Mouse (Mus musculus) neural tube, embryonic 12.5 days (tissue): ENCODE data around the gene Ric1. TPM values are rescaled to one million over a fixed set of nuclear protein-coding genes. Genes with fewer than 3 reads are reported as not detected.

Source experiments
- ATAC-seq: fragments of 200-750 bp; cut with Nextera tagmentation; 2 replicates; pipeline ENCODE4 v1.8.0; 2017; ENCODE audit warnings: low read depth, mild to moderate bottlenecking, moderate TSS enrichment, moderate library complexity; ENCODE audit not compliant: low FRiP score
- H3K27ac ChIP-seq: fragments of 300-500 bp; sonication (generic); 2 replicates; pipeline ENCODE4 v1.5.1; 2016
- H3K27me3 ChIP-seq: fragments of 300-500 bp; sonication (generic); replicated peaks from 2 replicates; pipeline ENCODE4 v1.6.1; 2016; ENCODE audit warnings: mild to moderate bottlenecking
- H3K36me3 ChIP-seq: fragments of 300-500 bp; sonication (generic); 2 replicates; pipeline ENCODE4 v1.6.1; 2016; ENCODE audit warnings: mild to moderate bottlenecking
- H3K4me1 ChIP-seq: fragments of 300-500 bp; sonication (generic); 2 replicates; pipeline ENCODE4 v1.6.1; 2016
- H3K4me2 ChIP-seq: fragments of 300-500 bp; sonication (generic); replicated peaks from 2 replicates; pipeline ENCODE4 v1.6.1; 2016; ENCODE audit warnings: mild to moderate bottlenecking
- H3K4me3 ChIP-seq: fragments of 300-500 bp; sonication (generic); 2 replicates; pipeline ENCODE4 v1.5.1; 2016
- H3K9ac ChIP-seq: fragments of 300-500 bp; sonication (generic); 2 replicates; pipeline ENCODE4 v1.6.1; 2016; ENCODE audit warnings: mild to moderate bottlenecking
- H3K9me3 ChIP-seq: fragments of 300-500 bp; sonication (generic); 2 replicates; pipeline ENCODE4 v1.6.1; 2016; ENCODE audit warnings: mild to moderate bottlenecking
- WGBS: fragments of 180-500 bp; shearing (Covaris S2); methylation state at CpG from one replicate; pipeline ENCODE4 v1.1.7; 2016; 5-methylcytosine and 5-hydroxymethylcytosine counted together
- polyA plus RNA-seq: library from polyadenylated mRNA; unstranded; fragments of >200 nt; fragmentation: Nextera tagmentation; extraction: Ambion mirVana; gene quantifications from 2 replicates; pipeline ENCODE4 v1.2.1, GENCODE M21; 2016

The Ric1 gene
- polyA plus RNA-seq, 1 experiment from 2014 or later = 15.1 TPM

DNA sequence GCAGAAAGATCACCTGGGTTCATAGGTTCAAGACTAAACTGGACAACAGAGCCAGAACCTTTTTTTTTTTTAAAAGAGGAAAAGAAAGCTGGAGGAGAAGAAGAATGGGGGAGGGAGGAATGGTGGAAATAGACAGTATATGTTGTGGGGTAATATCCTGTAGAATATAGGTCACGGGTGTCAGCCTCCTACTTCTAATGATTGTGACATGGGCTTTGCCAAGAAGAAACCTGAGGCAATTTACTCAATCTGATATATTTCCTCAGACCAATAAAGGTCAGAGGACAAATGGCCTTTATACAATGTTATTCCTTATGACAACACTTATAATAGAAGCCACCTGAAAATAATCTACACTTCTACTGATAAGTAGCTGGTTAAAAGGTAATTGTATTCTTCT is 21.7 kb upstream of the Ric1 start:
- Histone ChIP-seq H3K4me1 (no peaks in the 10 kb centered on the region), H3K4me3 (no peak overlapping the region), H3K9ac (no peak overlapping the region), H3K4me2 (no peak overlapping the region), H3K9me3 (no peaks in the 10 kb centered on the region), H3K27ac (no peak overlapping the region), H3K36me3 (no peaks in the 10 kb centered on the region), H3K27me3 (no peaks in the 10 kb centered on the region)
- no peak for ATAC-seq
- WGBS = 83% methylated on average over 1 of the region's 1 CpGs

DNA sequence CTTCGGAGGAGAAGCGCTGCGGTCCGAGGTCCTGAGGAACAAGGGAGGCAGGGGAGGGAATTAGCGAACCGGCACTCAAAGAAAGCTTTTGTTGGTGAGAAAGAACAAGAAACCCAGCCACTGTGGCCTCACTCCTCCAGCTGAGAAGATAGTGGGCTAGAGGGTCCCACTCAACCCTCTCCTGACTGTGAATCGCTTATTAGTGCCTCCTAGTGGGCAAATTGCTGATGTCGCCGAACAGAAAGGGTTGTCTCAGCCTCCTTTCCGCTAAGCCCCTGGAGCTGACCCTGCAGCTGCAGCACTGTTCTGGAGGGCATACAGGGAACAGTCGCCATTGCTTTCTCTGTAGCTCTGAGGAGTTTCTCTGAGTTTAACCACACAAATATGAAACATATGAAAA is 21.0 kb upstream of the Ric1 start:
- H3K4me3 ChIP-seq = no peak overlapping the region
- H3K4me1 ChIP-seq = no peaks in the 10 kb centered on the region
- no peaks in the 10 kb centered on the region for H3K27me3 ChIP-seq
- 47% methylated on average over 11 of the region's 11 CpGs for WGBS
- no peaks in the 10 kb centered on the region for H3K36me3 ChIP-seq
- no peaks in the 10 kb centered on the region for H3K9me3 ChIP-seq
- no peak overlapping the region for H3K27ac ChIP-seq
- no peak for ATAC-seq
- H3K4me2 ChIP-seq = peak overlapping the region; percentile 38
- H3K9ac ChIP-seq = no peak overlapping the region

DNA sequence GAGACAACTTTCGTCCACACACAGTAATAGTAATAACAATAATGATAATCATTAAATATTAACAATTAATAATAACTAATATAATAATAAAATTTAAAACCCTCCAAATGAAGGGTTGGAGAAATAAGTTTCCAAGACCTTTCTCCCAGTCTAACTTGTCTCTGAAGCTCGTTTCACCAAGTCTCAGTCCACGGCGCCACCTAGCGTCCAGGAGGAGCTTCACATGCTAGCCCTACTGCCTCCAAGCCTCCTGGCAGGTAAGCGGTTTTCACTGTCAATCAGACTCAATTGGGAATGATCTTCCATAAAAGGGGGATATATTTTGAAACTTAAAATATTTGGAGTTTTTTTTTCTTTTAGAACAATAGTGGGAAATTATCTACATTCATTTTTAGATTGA is 20.6 kb upstream of the Ric1 start:
- H3K36me3 ChIP-seq = no peaks in the 10 kb centered on the region
- peak overlapping the region; percentile 38 for H3K4me2 ChIP-seq
- H3K4me3 ChIP-seq = no peak overlapping the region
- H3K27ac ChIP-seq = no peak overlapping the region
- 14% methylated on average over 6 of the region's 6 CpGs for whole genome bisulfite sequencing
- no peaks in the 10 kb centered on the region for H3K4me1 ChIP-seq
- ATAC-seq = no peak
- H3K9ac ChIP-seq = no peak overlapping the region
- H3K9me3 ChIP-seq = no peaks in the 10 kb centered on the region
- H3K27me3 ChIP-seq = no peaks in the 10 kb centered on the region

DNA sequence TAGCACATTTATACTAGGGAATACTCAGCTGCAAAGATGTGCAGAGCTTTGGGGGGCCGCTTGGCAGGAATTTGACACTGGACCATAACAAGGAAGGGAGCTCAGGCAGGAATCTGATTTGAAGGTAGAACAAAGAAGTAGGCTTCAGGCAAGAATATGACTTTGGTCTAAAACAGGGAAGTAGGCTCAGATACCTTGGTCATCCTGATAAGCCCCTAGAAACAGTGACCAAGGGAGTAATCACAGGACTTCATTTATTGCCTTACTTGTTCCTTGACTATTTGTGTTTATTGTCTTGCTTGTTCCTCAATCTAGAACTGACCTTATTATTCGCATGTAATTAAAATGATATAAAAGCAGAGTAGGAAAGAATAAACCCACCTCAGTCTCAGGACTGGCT is 18.0 kb upstream of the Ric1 start:
- H3K4me2 ChIP-seq = no peak overlapping the region
- ATAC-seq = no peak
- no peak overlapping the region for H3K9ac ChIP-seq
- H3K36me3 ChIP-seq = no peaks in the 10 kb centered on the region
- no peaks in the 10 kb centered on the region for H3K9me3 ChIP-seq
- H3K4me1 ChIP-seq = no peaks in the 10 kb centered on the region
- H3K27me3 ChIP-seq = no peaks in the 10 kb centered on the region
- WGBS = 79% methylated on average over 2 of the region's 2 CpGs
- H3K4me3 ChIP-seq = no peak overlapping the region
- H3K27ac ChIP-seq = no peak overlapping the region

DNA sequence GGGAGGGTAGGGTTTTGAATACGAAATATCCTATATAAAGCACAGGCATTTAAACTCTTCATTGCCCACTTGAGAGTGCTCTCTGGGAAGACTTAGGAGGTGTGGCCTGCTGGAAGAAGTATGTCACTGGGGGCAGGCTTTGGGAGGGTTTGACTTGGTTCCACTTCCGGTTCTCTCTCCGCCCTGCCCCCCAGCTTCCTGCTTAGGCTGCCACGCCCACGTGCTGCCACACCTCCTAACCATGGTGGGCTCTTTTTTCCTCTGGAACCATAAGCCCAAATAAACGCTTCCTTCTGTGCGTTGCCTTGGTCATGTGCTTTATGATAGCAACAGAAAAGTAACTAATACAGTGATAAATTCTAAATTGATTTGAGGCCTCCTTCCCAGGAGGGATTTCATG is 16.5 kb upstream of the Ric1 start:
- H3K27me3 ChIP-seq = no peaks in the 10 kb centered on the region
- no peaks in the 10 kb centered on the region for H3K9me3 ChIP-seq
- H3K9ac ChIP-seq = no peak overlapping the region
- H3K27ac ChIP-seq = no peak overlapping the region
- no peaks in the 10 kb centered on the region for H3K36me3 ChIP-seq
- no peak overlapping the region for H3K4me3 ChIP-seq
- no peak overlapping the region for H3K4me2 ChIP-seq
- 85% methylated on average over 7 of the region's 7 CpGs for WGBS
- no peak for ATAC-seq
- no peaks in the 10 kb centered on the region for H3K4me1 ChIP-seq

DNA sequence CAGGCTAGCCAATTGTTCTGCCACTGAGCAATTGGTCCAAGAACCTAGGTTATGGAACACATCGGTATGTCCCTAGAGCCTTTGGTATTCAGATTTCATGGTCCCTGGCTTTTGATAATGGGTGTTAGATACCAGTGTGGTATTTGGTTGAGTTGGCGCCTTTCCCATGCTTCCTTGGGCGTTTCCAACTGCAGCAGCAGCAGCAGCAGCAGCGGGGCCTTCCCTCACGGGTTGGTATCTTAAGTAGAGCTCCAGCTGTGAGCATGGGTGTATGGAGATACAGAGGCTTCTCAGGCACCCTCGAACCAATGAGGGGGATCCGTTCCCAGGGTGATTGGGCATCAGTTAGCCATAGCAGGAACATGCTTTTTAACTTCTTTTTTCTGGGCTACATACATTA is 13.9 kb upstream of the Ric1 start:
- Histone ChIP-seq H3K36me3 (no peaks in the 10 kb centered on the region), H3K9me3 (no peaks in the 10 kb centered on the region), H3K27me3 (no peaks in the 10 kb centered on the region), H3K27ac (no peak overlapping the region), H3K4me1 (no peaks in the 10 kb centered on the region), H3K4me2 (no peak overlapping the region), H3K4me3 (no peak overlapping the region), H3K9ac (no peak overlapping the region)
- no peak for ATAC-seq
- WGBS = 73% methylated on average over 7 of the region's 7 CpGs

DNA sequence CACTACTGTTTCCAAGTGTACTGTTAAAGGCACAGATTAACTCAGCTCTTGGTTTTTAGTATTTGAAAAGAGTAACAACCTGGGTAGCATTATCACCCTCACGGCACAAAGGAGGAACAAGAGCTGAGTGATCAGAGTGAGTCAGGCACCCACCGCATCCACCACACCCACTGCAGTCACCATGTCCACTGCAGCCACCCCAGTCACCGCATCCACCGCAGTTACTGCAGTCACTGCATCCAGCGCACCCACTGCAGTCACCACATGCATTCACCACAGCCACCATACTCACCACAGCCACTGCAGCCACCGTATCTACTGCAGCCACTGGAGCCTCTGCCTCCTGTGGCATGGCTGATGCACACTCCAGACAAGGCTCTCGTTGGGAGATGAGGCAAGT is 12.2 kb upstream of the Ric1 start:
- no peaks in the 10 kb centered on the region for H3K9me3 ChIP-seq
- WGBS = 85% methylated on average over 7 of the region's 7 CpGs
- no peak overlapping the region for H3K4me2 ChIP-seq
- H3K27me3 ChIP-seq = no peaks in the 10 kb centered on the region
- H3K4me1 ChIP-seq = no peaks in the 10 kb centered on the region
- no peak overlapping the region for H3K9ac ChIP-seq
- H3K4me3 ChIP-seq = no peak overlapping the region
- H3K36me3 ChIP-seq = no peaks in the 10 kb centered on the region
- no peak for ATAC-seq
- no peak overlapping the region for H3K27ac ChIP-seq

DNA sequence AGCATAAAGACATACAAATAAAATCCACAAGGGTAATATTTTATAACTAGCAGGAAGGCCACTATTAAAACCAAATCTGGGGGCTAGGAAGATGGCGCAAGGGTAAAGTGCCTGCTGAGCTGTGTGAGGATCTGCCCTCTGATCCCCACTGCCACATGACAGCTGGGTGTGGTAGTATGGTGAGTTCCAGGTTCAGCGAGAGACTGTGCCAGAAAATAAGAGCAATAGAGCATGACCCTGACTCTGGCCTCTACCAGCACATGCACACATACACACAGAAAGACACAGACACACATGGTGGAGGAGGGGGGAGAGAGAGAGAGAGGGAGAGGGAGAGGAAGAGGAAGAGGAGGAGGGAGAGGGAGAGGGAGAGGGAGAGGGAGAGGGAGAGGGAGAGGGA is 10.3 kb upstream of the Ric1 start:
- 82% methylated on average over 2 of the region's 2 CpGs for WGBS
- H3K27me3 ChIP-seq = no peaks in the 10 kb centered on the region
- no peaks in the 10 kb centered on the region for H3K36me3 ChIP-seq
- H3K4me3 ChIP-seq = no peak overlapping the region
- H3K9ac ChIP-seq = no peak overlapping the region
- no peak overlapping the region for H3K27ac ChIP-seq
- no peak overlapping the region for H3K4me2 ChIP-seq
- no peaks in the 10 kb centered on the region for H3K4me1 ChIP-seq
- H3K9me3 ChIP-seq = no peaks in the 10 kb centered on the region
- no peak for ATAC-seq

DNA sequence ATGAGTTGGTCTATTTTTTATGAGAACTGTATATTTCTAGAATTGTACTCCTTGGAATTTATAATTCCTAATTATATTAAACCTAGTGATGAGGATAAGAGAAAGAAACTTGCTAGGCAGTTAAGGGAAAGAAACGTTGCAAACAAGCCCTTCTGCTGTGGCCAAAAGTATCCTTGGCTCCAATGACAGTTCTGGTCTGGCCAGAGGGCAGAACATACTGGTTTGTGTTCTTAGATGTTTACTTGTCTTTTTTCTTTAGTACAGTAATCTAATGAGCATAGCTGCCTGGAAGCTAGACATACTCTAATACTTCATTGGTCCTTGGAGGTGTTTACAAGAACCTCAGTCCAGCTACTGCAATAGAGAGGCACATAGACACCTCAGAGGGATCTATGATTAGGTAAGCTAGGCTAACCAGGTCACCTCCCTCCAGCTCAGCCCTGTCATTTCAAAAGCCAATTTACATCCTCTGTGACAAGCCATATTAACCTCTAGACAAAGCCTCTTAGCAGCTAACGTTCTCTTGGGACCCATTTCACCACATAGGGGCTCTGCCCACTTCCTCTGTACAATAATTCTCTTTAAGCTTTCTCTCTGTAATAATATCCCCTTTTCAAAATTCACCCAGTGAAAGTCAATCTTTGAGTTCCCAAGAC is 8.8 kb upstream of the Ric1 start:
- Histone ChIP-seq H3K4me3 (no peak overlapping the region), H3K36me3 (no peaks in the 10 kb centered on the region), H3K27me3 (no peaks in the 10 kb centered on the region), H3K4me2 (no peak overlapping the region), H3K9me3 (no peaks in the 10 kb centered on the region), H3K27ac (no peak overlapping the region), H3K4me1 (no peaks in the 10 kb centered on the region), H3K9ac (no peak overlapping the region)
- no peak for ATAC-seq
- 65% methylated on average over 2 of the region's 2 CpGs for WGBS

DNA sequence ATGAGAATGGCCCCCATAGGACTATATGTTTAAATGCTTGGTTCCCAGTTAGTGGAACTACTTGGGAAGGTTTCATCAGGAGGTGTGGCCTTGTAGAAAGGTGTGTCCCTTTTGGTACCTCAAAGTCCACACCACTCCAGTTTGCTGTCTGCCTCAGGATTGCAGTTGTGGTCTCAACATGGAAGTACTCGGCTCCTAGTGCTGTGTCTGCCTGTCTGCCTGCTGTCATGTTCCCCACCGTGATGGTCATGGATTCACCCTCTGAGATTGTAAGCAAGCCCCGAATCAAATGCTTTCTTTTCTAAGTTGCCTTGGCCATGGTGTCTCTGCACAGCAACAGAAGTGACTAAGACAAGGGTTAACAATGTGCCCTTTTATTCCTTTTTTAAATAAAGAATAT is 8.0 kb upstream of the Ric1 start:
- H3K4me1 ChIP-seq = no peaks in the 10 kb centered on the region
- H3K27me3 ChIP-seq = no peaks in the 10 kb centered on the region
- no peaks in the 10 kb centered on the region for H3K9me3 ChIP-seq
- no peak overlapping the region for H3K9ac ChIP-seq
- H3K36me3 ChIP-seq = no peaks in the 10 kb centered on the region
- WGBS = 92% methylated on average over 3 of the region's 3 CpGs
- H3K4me2 ChIP-seq = no peak overlapping the region
- no peak for ATAC-seq
- H3K4me3 ChIP-seq = no peak overlapping the region
- H3K27ac ChIP-seq = no peak overlapping the region

DNA sequence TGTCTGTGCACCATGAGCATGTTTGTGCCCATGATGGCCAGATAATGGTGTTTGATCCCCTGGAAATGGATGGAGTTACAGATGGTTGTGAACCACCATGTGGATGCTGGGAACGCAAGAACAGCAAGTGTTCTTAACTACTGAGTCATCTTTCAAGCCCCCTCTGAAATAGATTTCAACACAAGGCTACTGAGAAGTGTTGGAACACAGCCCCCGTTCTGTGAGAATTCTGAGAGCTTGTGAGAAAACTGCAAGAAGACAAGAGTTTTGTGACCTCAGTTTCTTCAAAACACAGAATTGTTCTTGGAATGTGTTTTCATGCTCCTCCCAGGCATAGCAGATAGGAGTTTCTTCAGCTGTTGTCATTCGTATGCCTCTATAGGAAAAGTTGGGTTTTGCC is 6.7 kb upstream of the Ric1 start:
- ATAC-seq = no peak
- H3K36me3 ChIP-seq = no peaks in the 10 kb centered on the region
- H3K27ac ChIP-seq = no peak overlapping the region
- no peak overlapping the region for H3K4me2 ChIP-seq
- no peak overlapping the region for H3K4me3 ChIP-seq
- WGBS = 92% methylated on average over 3 of the region's 3 CpGs
- H3K9me3 ChIP-seq = no peaks in the 10 kb centered on the region
- H3K9ac ChIP-seq = no peak overlapping the region
- H3K27me3 ChIP-seq = no peaks in the 10 kb centered on the region
- H3K4me1 ChIP-seq = no peaks in the 10 kb centered on the region

DNA sequence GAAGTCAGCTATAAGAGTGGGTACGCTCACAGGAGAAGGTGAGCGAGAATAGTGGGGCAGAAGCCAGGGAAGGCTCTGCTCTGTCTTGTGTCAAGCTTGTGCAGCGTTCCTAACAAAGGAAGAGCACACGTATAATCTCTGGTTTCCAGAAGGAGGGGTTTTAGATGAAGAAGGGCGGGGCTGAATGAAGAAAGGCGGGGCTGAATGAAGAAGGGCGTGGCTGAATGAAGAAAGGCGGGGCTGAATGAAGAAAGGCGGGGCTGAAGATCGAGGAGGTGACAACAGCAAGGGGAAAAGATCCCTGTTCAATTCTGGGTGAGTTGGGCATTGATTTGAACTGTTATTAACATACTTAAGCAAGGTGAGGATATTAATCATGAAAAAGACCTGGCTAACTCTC is 6.1 kb upstream of the Ric1 start:
- Histone ChIP-seq H3K4me2 (no peak overlapping the region), H3K27me3 (no peaks in the 10 kb centered on the region), H3K9ac (no peak overlapping the region), H3K4me1 (no peaks in the 10 kb centered on the region), H3K9me3 (no peaks in the 10 kb centered on the region), H3K36me3 (no peaks in the 10 kb centered on the region), H3K4me3 (no peak overlapping the region), H3K27ac (no peak overlapping the region)
- no peak for ATAC-seq
- 69% methylated on average over 10 of the region's 10 CpGs for WGBS

DNA sequence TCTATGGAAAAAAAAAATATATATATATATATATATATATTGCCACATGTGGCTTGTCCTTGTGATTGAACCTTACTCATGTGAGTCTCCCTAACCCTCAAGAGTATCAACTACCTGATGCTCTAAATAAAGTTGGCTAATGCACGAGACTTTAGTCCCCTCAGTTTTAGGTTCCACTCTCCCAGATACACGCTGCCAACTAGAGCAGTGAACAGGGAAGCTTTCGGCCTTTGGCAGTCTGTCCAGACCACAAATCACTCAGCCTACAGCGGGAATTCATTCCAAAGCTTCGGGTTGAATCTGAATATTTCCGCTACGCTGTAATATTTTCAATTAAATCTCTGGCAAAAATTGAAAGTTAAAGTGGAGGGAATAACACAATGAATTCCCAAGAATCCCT is 3.7 kb upstream of the Ric1 start:
- Histone ChIP-seq H3K4me1 (peaks cover 3% of the 10 kb centered on the region; the same call in 1 of the 2 replicates), H3K36me3 (no peaks in the 10 kb centered on the region)
- WGBS = 89% methylated on average over 7 of the region's 7 CpGs

More for the DNA sequence above, 3.7 kb upstream of the Ric1 start:
- no peaks in the 10 kb centered on the region for H3K9me3 ChIP-seq
- H3K4me2 ChIP-seq = no peak overlapping the region
- H3K4me3 ChIP-seq = no peak overlapping the region
- H3K9ac ChIP-seq = no peak overlapping the region
- no peak overlapping the region for H3K27ac ChIP-seq
- no peak for ATAC-seq
- no peaks in the 10 kb centered on the region for H3K27me3 ChIP-seq
